Mouse (Mus musculus) left cerebral cortex, adult 6 months (tissue): ENCODE results near the gene Mastl. TPM values are rescaled to one million over a fixed set of nuclear protein-coding genes. Genes with fewer than 3 reads are reported as not detected.

ENCODE experiments used
- long read RNA-seq, 2 experiments: library from polyadenylated mRNA; unstranded; transcript quantifications; one replicate each; pipeline ENCODE4 v2.0.0; 2019 to 2020
- polyA plus RNA-seq: library from polyadenylated mRNA; unstranded; fragments of <200 nt; fragmentation: Nextera tagmentation; gene quantifications from 2 replicates; pipeline ENCODE4 v1.2.3, GENCODE M21; 2021

Gene Mastl
- 0.54 and 0.58 TPM in 2 replicates for polyA plus RNA-seq
- long read RNA-seq, experiment 1, full-length matches to known transcripts, result 3 of 4 reads
- long read RNA-seq, experiment 1, partial matches to known transcripts, result 0 of 4 reads
- long read RNA-seq, experiment 1, other reads (novel, unspliced or antisense), result 1 of 4 reads
- long read RNA-seq, experiment 2, result 0 reads

DNA sequence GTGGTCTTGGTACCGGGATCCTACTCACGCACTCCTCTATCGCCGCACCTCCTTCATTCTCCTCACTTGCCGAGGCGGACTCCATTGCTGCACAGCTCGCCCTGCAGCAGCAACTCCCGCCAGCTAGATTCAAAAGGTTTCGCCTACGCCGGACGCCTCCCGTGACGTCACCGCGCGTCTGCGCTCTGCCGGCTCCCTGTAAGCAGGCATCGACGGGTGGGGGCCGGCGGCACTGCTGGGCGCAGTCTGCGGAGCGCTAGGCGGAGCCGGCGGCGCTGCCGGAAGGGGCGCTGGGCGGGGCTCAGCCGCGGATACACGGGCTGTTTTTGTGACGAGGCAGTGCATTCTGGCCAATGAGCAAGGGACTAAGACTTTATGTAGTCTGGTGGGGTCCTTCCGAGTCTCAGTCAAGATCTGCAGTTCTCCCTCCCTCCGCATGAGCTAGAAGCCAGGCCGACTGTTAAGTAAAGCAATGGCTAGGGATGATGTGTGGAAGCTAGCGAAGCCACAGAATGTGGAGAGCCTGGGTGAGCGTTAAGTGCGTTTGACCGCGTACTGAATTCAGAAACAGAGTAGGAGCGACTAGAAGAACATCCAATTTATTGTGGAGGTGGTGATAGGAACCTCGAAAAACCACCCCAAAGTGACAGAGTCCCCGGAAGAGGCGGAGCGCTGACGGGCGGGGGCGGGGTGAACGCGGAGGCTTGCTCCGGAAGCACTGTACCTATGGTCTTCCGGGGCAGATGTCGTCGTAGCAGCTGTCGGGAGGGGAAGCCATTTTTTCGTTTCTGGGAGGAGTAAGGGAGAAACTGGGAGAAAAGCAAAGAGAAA lies at the start of gene Mastl, which contains the start of gene Yme1l1:
Gene Mastl, minus strand, starts transcription at position 248 of the 831 bp plus-strand sequence.
Gene Yme1l1, plus strand, starts transcription at position 593 of the 831 bp plus-strand sequence.

GRCm38 (mm10) chr2:23067552-23068369 lies 88.1 kb downstream of the Mastl start, which contains the start of gene Acbd5:
Gene Acbd5, plus strand, starts transcription at chr2:23068167.

Other genes starting within 250 kb of the Mastl start
- 95.4 and 98.8 TPM in 2 replicates for gene Abi1, start 115.8 kb downstream of the Mastl start, polyA plus RNA-seq
- gene Acbd5, start 87.9 kb downstream of the Mastl start, polyA plus RNA-seq, result 31.5 and 34.2 TPM in 2 replicates
- gene Yme1l1, start 345 bp upstream of the Mastl start, polyA plus RNA-seq, result 39.6 and 63.8 TPM in 2 replicates
- 0.05 TPM in 1 of 2 replicates, not detected in the other for gene 4931423N10Rik, start 51.5 kb upstream of the Mastl start, polyA plus RNA-seq
- gene Nxph2, start 165.2 kb upstream of the Mastl start, polyA plus RNA-seq, result 1.5 and 2.1 TPM in 2 replicates